Mouse (Mus musculus): ENCODE measurements around the gene Atp1a3. TPM values are rescaled to one million over a fixed set of nuclear protein-coding genes. Genes with fewer than 3 reads are reported as not detected.

The Atp1a3 gene
- polyA plus RNA-seq, 1 experiment = 899 TPM

- H3K27ac ChIP-seq (ENCODE audit: insufficient read depth, low read length) = peak within 1 kb of the TSS; percentile 93
- peaks cover 2% of the 10 kb centered on the region; the same call in 1 of the 2 replicates for H3K4me1 ChIP-seq (ENCODE audit: control insufficient read depth, insufficient read depth, low read length)
- peak within 1 kb of the TSS; percentile 92 for H3K4me3 ChIP-seq (ENCODE audit: insufficient read depth, low read length)
- TF ChIP-seq CTCF (IDR thresholded peaks at IDR 0.05; ENCODE audit: extremely low read depth, insufficient read depth, low read length) (0 out of 2 replicates have a peak, but pooled peaks have one; percentile 5), POLR2A (IDR thresholded peaks at IDR 0.05; ENCODE audit: extremely low read depth, insufficient read depth, low read length) (peak; percentile 98)
These were observed 33.5 kb downstream of the Atp1a3 start, which contains the start of gene Rabac1 for GRCm38 (mm10) chr7:24971972-24972893. Rabac1 (minus strand) TSS chr7:24972754.

DNA sequence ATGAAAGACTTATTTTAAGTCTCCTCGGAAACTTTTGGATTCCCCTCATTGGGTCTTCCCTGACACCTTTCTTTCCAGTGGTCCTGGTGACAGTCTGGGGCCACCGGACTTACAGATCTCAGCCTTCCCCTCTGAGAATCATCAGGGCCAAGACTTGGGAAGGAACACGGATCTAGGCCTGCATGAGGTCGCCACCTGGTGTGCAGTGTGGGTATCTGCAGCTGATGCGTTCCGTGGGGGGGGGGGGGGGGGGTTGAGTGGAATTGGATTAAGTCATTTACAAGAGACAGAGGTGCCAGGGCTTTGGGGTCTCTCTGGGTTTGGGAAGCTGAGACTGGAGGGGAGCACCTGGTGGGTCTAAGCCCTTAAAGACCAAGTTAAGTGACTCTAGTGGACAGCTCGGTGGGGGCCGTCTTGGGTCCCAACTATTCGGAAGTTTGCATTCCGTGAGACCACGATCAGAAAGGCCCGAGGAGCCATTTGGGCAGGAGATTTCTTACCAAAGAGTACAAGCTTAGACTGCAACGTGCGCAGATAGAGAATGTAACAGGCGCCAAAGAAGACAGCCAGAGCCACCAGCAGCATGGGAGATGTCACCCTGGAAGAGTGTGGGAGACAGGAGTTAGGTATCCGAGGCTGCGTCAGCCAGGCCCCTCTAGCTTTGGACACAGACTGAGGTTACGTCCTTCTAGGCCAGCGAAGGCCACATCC lies 34.3 kb downstream of the Atp1a3 start:
- Histone ChIP-seq H3K4me1 (ENCODE audit: control insufficient read depth, insufficient read depth, low read length) (peaks cover 2% of the 10 kb centered on the region; the same call in 1 of the 2 replicates), H3K27ac (ENCODE audit: insufficient read depth, low read length) (no peak overlapping the region), H3K4me3 (ENCODE audit: insufficient read depth, low read length) (peak overlapping the region; percentile 92)
- TF ChIP-seq CTCF (IDR thresholded peaks at IDR 0.05; ENCODE audit: extremely low read depth, insufficient read depth, low read length) = peak; percentile 60
- no peak for TF ChIP-seq POLR2A (IDR thresholded peaks at IDR 0.05; ENCODE audit: extremely low read depth, insufficient read depth, low read length)

GRCm38 (mm10) chr7:24970341-24970740 lies 35.4 kb downstream of the Atp1a3 start:
- Histone ChIP-seq H3K4me1 (ENCODE audit: control insufficient read depth, insufficient read depth, low read length) (peaks cover 2% of the 10 kb centered on the region; the same call in 1 of the 2 replicates), H3K27ac (ENCODE audit: insufficient read depth, low read length) (no peak overlapping the region), H3K4me3 (ENCODE audit: insufficient read depth, low read length) (no peak overlapping the region)
- TF ChIP-seq CTCF (IDR thresholded peaks at IDR 0.05; ENCODE audit: extremely low read depth, insufficient read depth, low read length) (no peak), POLR2A (IDR thresholded peaks at IDR 0.05; ENCODE audit: extremely low read depth, insufficient read depth, low read length) (no peak)

GRCm38 (mm10) chr7:24969805-24970204 lies 36.0 kb downstream of the Atp1a3 start:
- H3K4me3 ChIP-seq (ENCODE audit: insufficient read depth, low read length) = no peak overlapping the region
- TF ChIP-seq POLR2A (IDR thresholded peaks at IDR 0.05; ENCODE audit: extremely low read depth, insufficient read depth, low read length) (no peak), CTCF (IDR thresholded peaks at IDR 0.05; ENCODE audit: extremely low read depth, insufficient read depth, low read length) (no peak)
- H3K4me1 ChIP-seq (ENCODE audit: control insufficient read depth, insufficient read depth, low read length) = peaks cover 2% of the 10 kb centered on the region; the same call in 1 of the 2 replicates
- no peak overlapping the region for H3K27ac ChIP-seq (ENCODE audit: insufficient read depth, low read length)

DNA sequence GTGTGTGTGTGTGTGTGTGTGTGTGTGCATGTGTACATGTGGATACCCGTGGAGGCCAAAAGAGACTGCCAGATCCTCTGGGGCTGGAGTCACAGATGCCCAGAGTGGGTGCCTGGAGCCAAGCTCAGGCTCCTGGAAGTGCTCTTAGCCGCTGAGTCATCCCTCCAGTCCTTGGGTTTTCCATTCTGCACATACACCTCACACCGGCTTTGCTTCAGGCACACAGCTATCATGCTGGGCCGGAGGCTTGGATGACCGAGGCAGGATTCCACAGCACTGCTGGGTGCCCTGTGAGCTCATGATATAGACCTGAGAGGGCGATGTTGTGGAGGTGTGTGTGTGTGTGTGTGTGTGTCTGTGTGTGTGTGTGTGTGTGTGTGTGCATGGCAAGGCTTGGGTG lies 37.3 kb downstream of the Atp1a3 start:
- Histone ChIP-seq H3K4me3 (ENCODE audit: insufficient read depth, low read length) (no peak overlapping the region), H3K4me1 (ENCODE audit: control insufficient read depth, insufficient read depth, low read length) (peaks cover 2% of the 10 kb centered on the region; the same call in 1 of the 2 replicates), H3K27ac (ENCODE audit: insufficient read depth, low read length) (no peak overlapping the region)
- TF ChIP-seq POLR2A (IDR thresholded peaks at IDR 0.05; ENCODE audit: extremely low read depth, insufficient read depth, low read length) = no peak

GRCm38 (mm10) chr7:24967966-24968365 lies 37.8 kb downstream of the Atp1a3 start:
- no peak for TF ChIP-seq CTCF (IDR thresholded peaks at IDR 0.05; ENCODE audit: extremely low read depth, insufficient read depth, low read length)
- TF ChIP-seq POLR2A (IDR thresholded peaks at IDR 0.05; ENCODE audit: extremely low read depth, insufficient read depth, low read length) = no peak
- Histone ChIP-seq H3K27ac (ENCODE audit: insufficient read depth, low read length) (no peak overlapping the region), H3K4me1 (ENCODE audit: control insufficient read depth, insufficient read depth, low read length) (peaks cover 2% of the 10 kb centered on the region; the same call in 1 of the 2 replicates), H3K4me3 (ENCODE audit: insufficient read depth, low read length) (no peak overlapping the region)

- no peak overlapping the region for H3K4me3 ChIP-seq (ENCODE audit: insufficient read depth, low read length)
- H3K4me1 ChIP-seq (ENCODE audit: control insufficient read depth, insufficient read depth, low read length) = peaks cover 2% of the 10 kb centered on the region; the same call in 1 of the 2 replicates
- no peak overlapping the region for H3K27ac ChIP-seq (ENCODE audit: insufficient read depth, low read length)
- TF ChIP-seq POLR2A (IDR thresholded peaks at IDR 0.05; ENCODE audit: extremely low read depth, insufficient read depth, low read length) = no peak
- TF ChIP-seq CTCF (IDR thresholded peaks at IDR 0.05; ENCODE audit: extremely low read depth, insufficient read depth, low read length) = peak; percentile 76
These were observed 40.7 kb downstream of the Atp1a3 start for GRCm38 (mm10) chr7:24964897-24965535.

- Histone ChIP-seq H3K27ac (ENCODE audit: insufficient read depth, low read length) (no peak overlapping the region), H3K4me1 (ENCODE audit: control insufficient read depth, insufficient read depth, low read length) (no peaks in the 10 kb centered on the region), H3K4me3 (ENCODE audit: insufficient read depth, low read length) (no peak overlapping the region)
- no peak for TF ChIP-seq CTCF (IDR thresholded peaks at IDR 0.05; ENCODE audit: extremely low read depth, insufficient read depth, low read length)
- TF ChIP-seq POLR2A (IDR thresholded peaks at IDR 0.05; ENCODE audit: extremely low read depth, insufficient read depth, low read length) = no peak
These were observed 41.5 kb downstream of the Atp1a3 start for GRCm38 (mm10) chr7:24964288-24964687.

DNA sequence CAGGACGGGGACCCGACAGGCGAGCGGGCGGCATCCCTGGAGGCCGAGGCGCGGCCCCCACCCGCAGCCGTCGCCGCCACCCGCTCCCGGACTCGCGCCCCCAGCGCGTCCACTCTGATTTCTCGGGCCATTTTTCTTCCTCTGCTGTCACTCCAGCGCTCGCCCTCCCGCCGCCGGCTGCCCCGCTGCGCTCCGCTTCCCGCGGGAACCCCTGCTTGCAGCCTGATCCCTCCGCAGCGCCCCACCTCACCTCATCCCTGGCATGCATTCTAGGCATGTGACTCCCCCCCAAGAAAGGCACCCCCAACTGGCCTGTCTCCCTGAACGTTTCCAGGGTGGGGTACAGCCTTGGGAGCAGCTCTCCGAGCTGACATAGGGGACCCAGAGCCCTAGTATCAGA lies 50.5 kb downstream of the Atp1a3 start:
- Histone ChIP-seq H3K4me3 (ENCODE audit: insufficient read depth, low read length) (no peak overlapping the region), H3K4me1 (ENCODE audit: control insufficient read depth, insufficient read depth, low read length) (no peaks in the 10 kb centered on the region), H3K27ac (ENCODE audit: insufficient read depth, low read length) (no peak overlapping the region)
- TF ChIP-seq CTCF (IDR thresholded peaks at IDR 0.05; ENCODE audit: extremely low read depth, insufficient read depth, low read length) = no peak
- TF ChIP-seq POLR2A (IDR thresholded peaks at IDR 0.05; ENCODE audit: extremely low read depth, insufficient read depth, low read length) = no peak

Measured in cortical plate, adult 2 months (tissue).